Mouse (Mus musculus): ENCODE results near the gene Bpnt1. TPM values are rescaled to one million over a fixed set of nuclear protein-coding genes. Genes with fewer than 3 reads are reported as not detected.

Gene Bpnt1
- total and polyA plus RNA-seq, 3 experiments, result 3.5 to 13.3 (median 6.1) TPM

DNA sequence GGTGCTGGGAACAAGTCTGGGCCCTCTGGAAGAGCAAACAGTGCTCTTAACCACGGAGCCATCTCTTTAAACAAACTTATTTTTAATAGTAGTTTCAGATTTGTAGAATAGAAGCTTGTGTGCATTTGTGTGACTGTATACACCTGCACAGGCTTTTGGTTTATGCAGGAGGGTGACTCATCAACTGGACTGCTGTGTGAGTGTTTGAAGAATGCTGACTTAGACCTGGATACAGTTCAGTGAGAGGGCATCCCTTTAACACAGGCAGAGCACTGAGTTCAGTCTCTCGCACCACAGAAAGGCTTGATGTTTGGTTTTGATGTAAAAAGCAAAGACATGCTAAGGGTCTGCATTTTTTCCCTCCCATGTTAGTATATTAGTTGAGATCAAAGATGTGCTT, 45.5 kb downstream of the Bpnt1 start:
- Histone ChIP-seq H3K36me3 (replicated peaks) (peaks cover 95% of the 10 kb centered on the region), H3K27me3 (ENCODE audit: insufficient read depth, low read length) (no peaks in the 10 kb centered on the region), H3K9me3 (replicated peaks) (no peaks in the 10 kb centered on the region), H3K4me1 (ENCODE audit: insufficient read depth, low read depth, low read length) (no peaks in the 10 kb centered on the region), H3K4me3 (ENCODE audit: low read depth, low read length) (no peak overlapping the region)
- ATAC-seq (ENCODE audit: extremely low read depth, insufficient number of reproducible peaks, low FRiP score, poor library complexity, severe bottlenecking) (no peak), DNase-seq (ENCODE audit: low spot score) (no peak)
- TF ChIP-seq GATA1 (IDR thresholded peaks at IDR 0.05; ENCODE audit: borderline replicate concordance, low read length) (no peak), POLR2AphosphoS5 (IDR thresholded peaks at IDR 0.05; ENCODE audit: insufficient replicate concordance, low read depth, low read length) (no peak), CTCF (IDR thresholded peaks at IDR 0.05; ENCODE audit: low read depth, low read length) (no peak), GATA2 (IDR thresholded peaks at IDR 0.05; ENCODE audit: borderline replicate concordance, low read depth, low read length) (no peak)

DNA sequence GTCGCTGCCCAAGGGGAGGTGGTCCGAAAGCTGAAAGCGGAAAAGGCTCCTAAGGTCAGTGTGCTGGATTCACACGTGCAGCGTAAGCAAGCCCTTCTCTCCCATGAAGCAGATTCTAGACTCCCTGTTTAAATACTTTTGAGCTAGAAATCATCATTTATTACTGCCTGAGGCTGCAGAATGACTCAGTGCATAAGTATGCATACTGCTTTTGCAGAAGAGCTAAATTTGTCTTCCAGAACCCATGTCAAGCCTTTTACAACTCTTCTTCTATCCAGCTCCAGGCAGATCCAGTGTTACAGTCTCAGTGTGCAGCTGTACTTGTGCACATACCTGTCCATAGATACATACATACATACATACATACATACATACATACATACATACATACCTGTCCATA, 69.7 kb downstream of the Bpnt1 start:
- Histone ChIP-seq H3K4me1 (ENCODE audit: insufficient read depth, low read depth, low read length) (peaks cover 4% of the 10 kb centered on the region; the same call in 1 of the 2 replicates), H3K36me3 (replicated peaks) (peaks cover 81% of the 10 kb centered on the region), H3K4me3 (ENCODE audit: low read depth, low read length) (no peak overlapping the region), H3K27me3 (ENCODE audit: insufficient read depth, low read length) (no peaks in the 10 kb centered on the region), H3K9me3 (replicated peaks) (no peaks in the 10 kb centered on the region)
- DNase-seq (ENCODE audit: low spot score), result no peak
- ATAC-seq (ENCODE audit: extremely low read depth, insufficient number of reproducible peaks, low FRiP score, poor library complexity, severe bottlenecking), result no peak
- no peak for TF ChIP-seq POLR2AphosphoS5 (IDR thresholded peaks at IDR 0.05; ENCODE audit: insufficient replicate concordance, low read depth, low read length)
- no peak for TF ChIP-seq CTCF (IDR thresholded peaks at IDR 0.05; ENCODE audit: low read depth, low read length)
- TF ChIP-seq GATA1 (IDR thresholded peaks at IDR 0.05; ENCODE audit: borderline replicate concordance, low read length), result no peak
- no peak for TF ChIP-seq TAL1 (conservative IDR thresholded peaks at IDR 0.05; ENCODE audit: low read depth, low read length)

DNA sequence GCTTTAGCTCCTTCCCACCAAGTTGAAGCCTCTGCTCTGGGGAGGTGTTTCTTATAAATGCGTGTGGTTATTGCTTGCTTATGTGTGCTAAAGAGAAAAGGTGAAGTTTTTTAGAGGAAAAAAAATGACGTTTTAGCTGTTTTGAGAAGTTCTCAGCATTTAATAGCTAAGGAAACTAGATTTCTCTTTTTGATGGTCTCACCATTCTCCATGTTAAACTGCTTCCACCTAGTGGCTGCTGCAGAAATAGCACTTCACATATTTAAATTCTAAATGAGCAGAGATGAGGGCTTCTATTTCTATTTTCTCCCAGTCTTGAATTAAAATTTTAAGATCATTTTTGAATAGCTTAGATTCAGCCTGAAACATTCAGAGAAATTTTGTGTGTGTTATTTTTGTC, 72.1 kb downstream of the Bpnt1 start:
- peaks cover 4% of the 10 kb centered on the region; the same call in 1 of the 2 replicates for H3K4me1 ChIP-seq (ENCODE audit: insufficient read depth, low read depth, low read length)
- no peaks in the 10 kb centered on the region for H3K9me3 ChIP-seq (replicated peaks)
- DNase-seq (ENCODE audit: low spot score) (no peak), ATAC-seq (ENCODE audit: extremely low read depth, insufficient number of reproducible peaks, low FRiP score, poor library complexity, severe bottlenecking) (no peak)
- H3K27me3 ChIP-seq (ENCODE audit: insufficient read depth, low read length), result no peaks in the 10 kb centered on the region
- H3K4me3 ChIP-seq (ENCODE audit: low read depth, low read length), result no peak overlapping the region
- peaks cover 83% of the 10 kb centered on the region for H3K36me3 ChIP-seq (replicated peaks)
- no peak for TF ChIP-seq GATA1 (IDR thresholded peaks at IDR 0.05; ENCODE audit: borderline replicate concordance, low read length)
- no peak for TF ChIP-seq CTCF (IDR thresholded peaks at IDR 0.05; ENCODE audit: low read depth, low read length)
- TF ChIP-seq POLR2AphosphoS5 (IDR thresholded peaks at IDR 0.05; ENCODE audit: insufficient replicate concordance, low read depth, low read length), result no peak
- TF ChIP-seq GATA2 (IDR thresholded peaks at IDR 0.05; ENCODE audit: borderline replicate concordance, low read depth, low read length), result no peak
- no peak for TF ChIP-seq TAL1 (conservative IDR thresholded peaks at IDR 0.05; ENCODE audit: low read depth, low read length)

DNA sequence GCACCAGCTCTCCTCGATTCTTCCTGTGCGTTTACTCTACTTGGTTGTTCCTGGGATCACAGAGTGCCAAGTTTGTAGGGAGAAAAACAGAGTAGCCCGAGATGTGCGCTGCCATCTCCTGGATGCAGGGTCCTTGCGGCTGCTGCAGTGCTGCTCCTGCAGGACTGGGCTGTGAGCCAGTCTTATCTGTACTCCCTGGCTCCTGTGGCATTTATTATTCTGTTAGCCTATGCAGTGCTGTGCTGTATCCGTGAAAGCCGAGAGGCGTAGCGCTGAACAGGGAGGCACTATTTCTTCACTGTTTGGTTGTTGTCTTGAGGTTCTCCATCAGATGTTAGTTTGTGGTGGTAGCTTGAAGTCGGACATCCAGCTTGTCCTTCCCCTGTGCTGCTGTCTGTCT, 74.0 kb downstream of the Bpnt1 start:
- ATAC-seq (ENCODE audit: extremely low read depth, insufficient number of reproducible peaks, low FRiP score, poor library complexity, severe bottlenecking), result no peak
- Histone ChIP-seq H3K4me3 (ENCODE audit: low read depth, low read length) (no peak overlapping the region), H3K9me3 (replicated peaks) (no peaks in the 10 kb centered on the region), H3K4me1 (ENCODE audit: insufficient read depth, low read depth, low read length) (peaks cover 4% of the 10 kb centered on the region; the same call in 1 of the 2 replicates), H3K36me3 (replicated peaks) (peaks cover 86% of the 10 kb centered on the region), H3K27me3 (ENCODE audit: insufficient read depth, low read length) (no peaks in the 10 kb centered on the region)
- no peak for TF ChIP-seq POLR2AphosphoS5 (IDR thresholded peaks at IDR 0.05; ENCODE audit: insufficient replicate concordance, low read depth, low read length)
- no peak for TF ChIP-seq GATA2 (IDR thresholded peaks at IDR 0.05; ENCODE audit: borderline replicate concordance, low read depth, low read length)
- TF ChIP-seq CTCF (IDR thresholded peaks at IDR 0.05; ENCODE audit: low read depth, low read length), result no peak
- TF ChIP-seq TAL1 (conservative IDR thresholded peaks at IDR 0.05; ENCODE audit: low read depth, low read length), result no peak
- TF ChIP-seq GATA1 (IDR thresholded peaks at IDR 0.05; ENCODE audit: borderline replicate concordance, low read length), result no peak
- no peak for DNase-seq (ENCODE audit: low spot score)

Other genes with a start within 250 kb of the Bpnt1 start
- gene Rab3gap2, start 128.0 kb upstream of the Bpnt1 start, total RNA-seq (2014; fragmentation: Nextera tagmentation), result 22.0 and 25.9 TPM in 2 replicates
- gene Rab3gap2, start 128.0 kb upstream of the Bpnt1 start, total RNA-seq (2017), result 28.1 and 30.8 TPM in 2 replicates
- 6.6 and 8.5 TPM in 2 replicates for gene Rab3gap2, start 128.0 kb upstream of the Bpnt1 start, polyA plus RNA-seq (2012)
- 45.3 and 48.5 TPM in 2 replicates for gene Iars2, start 2.8 kb upstream of the Bpnt1 start, total RNA-seq (2014; fragmentation: Nextera tagmentation)
- gene Iars2, start 2.8 kb upstream of the Bpnt1 start, total RNA-seq (2017), result 46.2 and 54.6 TPM in 2 replicates
- gene Iars2, start 2.8 kb upstream of the Bpnt1 start, polyA plus RNA-seq (2012), result 7.6 and 8.5 TPM in 2 replicates
- 289 and 310 TPM in 2 replicates for gene Eprs, start 30.9 kb downstream of the Bpnt1 start, total RNA-seq (2014; fragmentation: Nextera tagmentation)
- gene Eprs, start 30.9 kb downstream of the Bpnt1 start, total RNA-seq (2017), result 186 and 227 TPM in 2 replicates
- 13.7 and 16.2 TPM in 2 replicates for gene Eprs, start 30.9 kb downstream of the Bpnt1 start, polyA plus RNA-seq (2012)
- 25.7 and 27.8 TPM in 2 replicates for gene Slc30a10, start 122.7 kb downstream of the Bpnt1 start, total RNA-seq (2014; fragmentation: Nextera tagmentation)
- gene Slc30a10, start 122.7 kb downstream of the Bpnt1 start, total RNA-seq (2017), result 40.0 and 40.9 TPM in 2 replicates
- gene Slc30a10, start 122.7 kb downstream of the Bpnt1 start, polyA plus RNA-seq (2012), result 7.2 and 8.5 TPM in 2 replicates